Mouse (Mus musculus) layer of hippocampus, adult 11-12 months (tissue): ENCODE measurements around the gene Plet1.

Experiments
- DNase-seq: peaks from one replicate; pipeline ENCODE4 v3.0.0; 2022; ENCODE audit warnings: low spot score

The Plet1 gene

DNA sequence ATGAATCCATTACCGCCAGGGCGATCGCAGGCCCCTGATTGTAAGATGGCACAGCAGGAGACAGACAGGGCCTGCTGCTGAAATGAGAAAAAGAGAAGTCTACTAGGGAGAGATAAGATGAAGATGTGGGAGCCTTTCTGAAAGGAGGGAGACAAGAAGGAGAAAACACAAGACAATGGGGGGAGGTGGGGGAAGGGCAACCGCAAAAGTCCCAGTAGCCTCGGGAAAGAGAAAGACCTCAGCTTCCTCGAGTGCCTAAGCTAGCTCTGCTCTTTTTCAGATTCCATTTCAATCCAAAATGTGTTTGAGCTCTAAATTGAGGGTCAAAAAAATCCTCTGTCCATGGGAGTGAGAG, 1.8 kb downstream of the Plet1 start:
- no peak for DNase-seq

DNA sequence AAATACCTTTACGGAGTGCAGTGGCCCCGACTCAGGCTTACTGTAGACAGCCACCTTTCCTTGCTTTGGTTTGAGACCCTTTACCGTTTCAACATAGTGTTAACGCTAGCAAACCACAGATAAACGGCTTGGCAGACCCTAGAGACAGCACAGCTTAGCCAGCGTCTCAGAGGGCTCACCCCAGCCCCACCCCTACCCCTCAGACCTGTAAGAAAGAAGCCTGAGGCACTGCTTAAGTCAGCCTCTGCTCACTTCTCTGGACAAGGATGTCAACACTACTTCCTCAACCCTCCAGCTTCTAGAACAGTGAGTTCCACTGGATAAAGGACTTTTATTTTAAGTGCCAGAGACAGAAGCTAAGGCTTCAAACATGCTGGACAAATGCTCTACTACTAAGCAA, 2.2 kb downstream of the Plet1 start:
- no peak for DNase-seq

DNA sequence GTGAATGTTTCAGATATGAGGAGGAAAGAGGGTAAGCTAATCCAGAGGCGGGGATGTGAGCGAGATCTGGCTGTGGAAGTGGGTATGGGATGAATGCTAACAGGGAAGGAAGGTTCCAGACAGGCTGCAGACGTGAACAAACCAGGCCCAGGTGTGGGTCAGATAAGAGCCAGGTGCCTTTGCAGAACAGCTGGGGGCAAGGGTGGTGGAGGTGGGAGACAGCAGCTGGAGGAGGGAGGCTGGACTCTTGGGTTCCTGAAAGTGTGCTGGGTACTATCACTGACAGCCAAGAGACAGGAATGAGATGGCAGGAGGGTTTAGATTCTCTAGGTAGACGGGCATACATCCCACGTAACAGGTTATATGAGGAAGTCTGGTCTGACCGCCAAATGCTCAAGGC, 2.8 kb downstream of the Plet1 start:
- DNase-seq: no peak

DNA sequence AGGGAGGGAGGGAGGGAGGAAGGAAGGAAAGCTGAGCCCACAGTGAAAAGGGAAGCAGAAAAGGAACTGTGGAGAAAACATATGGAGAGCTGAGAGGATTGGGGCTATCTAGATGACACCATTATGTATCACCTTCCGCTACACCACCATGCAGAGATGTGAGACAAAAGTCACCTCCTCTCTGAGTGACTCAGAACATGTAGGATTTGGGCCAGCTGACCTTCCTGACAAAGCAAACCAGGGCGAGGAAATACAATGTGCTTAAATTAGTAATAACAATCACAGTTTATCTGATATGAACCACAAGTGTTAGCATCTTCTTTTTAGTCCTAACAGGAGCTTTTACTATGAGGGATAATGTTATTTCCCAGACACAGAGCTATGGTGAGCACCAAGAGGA, 3.2 kb downstream of the Plet1 start:
- DNase-seq: no peak

DNA sequence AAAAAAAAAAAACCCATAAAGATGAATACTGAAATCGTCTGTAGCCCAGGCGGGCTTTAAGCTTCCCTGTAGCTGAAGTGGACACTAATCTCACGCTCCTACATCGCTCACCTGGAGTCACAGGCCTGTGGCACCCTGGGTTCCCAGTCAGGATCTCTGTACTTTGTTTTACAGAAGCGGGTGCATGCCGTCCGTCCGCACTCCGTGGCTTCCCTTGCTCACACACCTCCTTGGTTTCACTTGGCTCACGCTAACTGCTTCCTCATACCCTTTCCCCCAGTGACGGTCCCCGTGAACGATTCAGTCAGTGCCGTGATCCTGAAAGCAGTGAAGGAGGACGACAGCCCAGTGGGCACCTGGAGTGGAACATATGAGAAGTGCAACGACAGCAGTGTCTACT, 4.5 kb downstream of the Plet1 start:
- DNase-seq: no peak

DNA sequence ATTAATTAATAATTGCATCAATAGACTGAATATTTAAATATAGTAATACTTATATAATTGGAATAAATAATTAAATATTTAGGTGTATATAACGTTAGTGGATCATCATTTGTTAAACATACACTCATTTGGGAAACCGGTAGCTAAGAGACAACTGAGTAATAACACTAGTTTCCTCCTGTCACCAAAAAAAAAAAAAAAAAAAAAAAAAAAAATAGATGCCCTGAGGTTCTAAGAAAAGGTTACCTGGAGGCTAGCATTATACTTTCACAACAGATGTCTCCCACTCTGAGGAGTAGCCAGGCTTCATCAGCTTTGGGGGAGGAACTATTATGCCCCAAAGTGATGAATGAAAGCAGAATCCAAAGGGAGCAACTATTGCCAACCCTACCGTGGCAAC, 5.5 kb downstream of the Plet1 start:
- no peak for DNase-seq

DNA sequence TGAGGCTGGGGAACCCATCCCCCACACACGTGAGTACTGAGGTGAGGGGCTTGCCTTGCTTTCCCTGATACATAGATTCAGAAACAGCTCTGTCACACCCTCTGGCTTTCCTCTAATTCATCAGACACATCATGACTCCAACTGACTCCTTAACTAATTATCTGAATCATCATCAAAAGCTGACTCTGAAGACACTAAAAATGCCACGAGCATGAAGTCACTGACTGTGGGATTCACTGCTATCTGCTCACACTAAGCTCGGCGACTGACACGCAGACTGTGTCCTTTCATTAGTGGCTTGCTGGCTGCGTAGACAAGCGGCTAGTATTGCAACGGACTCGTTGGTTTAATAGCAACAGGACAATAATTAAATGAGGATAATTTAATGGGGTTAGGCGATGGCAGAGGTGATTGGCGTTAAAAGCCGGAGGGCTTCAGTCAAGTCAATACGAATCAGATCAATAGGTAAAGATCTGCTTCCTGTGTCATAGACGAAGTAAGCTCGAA, 6.2 kb downstream of the Plet1 start:
- no peak for DNase-seq

DNA sequence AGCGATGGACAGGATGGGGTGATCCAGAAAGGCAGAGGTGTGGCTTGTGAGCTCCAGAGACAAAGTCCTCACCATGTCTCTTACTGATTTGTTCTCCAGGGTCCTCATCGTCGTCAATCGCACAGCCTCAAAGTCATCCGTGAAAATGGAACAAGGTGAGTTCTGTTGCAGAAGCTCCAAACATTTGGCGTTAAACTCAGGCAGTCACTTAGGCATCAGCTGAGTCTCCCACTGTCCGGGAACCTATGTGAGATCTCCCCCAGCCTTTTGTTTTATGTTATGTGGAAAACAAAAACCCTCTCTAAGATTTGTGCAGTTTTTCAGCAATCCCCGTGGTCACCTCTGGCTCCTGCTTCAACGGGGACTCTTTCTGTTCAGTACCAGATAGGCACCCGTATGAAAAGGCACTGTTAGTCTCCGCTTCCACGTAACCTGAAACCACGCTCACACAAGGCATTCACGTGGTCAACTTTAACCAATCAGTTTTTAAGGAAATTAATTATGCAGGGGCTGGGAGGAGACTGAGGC, 6.7 kb downstream of the Plet1 start:
- DNase-seq: no peak

DNA sequence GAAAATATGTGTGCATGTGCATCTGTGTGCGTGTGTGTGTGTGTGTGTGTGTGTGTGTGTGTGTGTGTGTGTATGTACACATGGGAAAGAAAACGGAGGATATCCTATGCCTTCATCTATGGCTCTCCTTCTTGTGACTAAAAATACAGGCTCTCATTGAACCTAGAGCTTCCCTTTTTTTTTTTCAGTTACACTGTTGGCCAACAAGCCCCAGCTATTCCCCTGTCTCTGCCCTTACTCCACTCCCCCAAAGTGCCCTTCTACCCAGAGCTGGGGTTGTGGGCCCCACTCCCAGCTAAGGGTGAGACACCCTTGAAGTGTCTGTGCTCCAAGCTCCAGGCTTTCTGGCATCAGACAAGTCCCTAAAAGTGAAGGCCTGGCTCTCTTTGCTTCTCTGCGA, 8.6 kb downstream of the Plet1 start:
- DNase-seq: no peak

DNA sequence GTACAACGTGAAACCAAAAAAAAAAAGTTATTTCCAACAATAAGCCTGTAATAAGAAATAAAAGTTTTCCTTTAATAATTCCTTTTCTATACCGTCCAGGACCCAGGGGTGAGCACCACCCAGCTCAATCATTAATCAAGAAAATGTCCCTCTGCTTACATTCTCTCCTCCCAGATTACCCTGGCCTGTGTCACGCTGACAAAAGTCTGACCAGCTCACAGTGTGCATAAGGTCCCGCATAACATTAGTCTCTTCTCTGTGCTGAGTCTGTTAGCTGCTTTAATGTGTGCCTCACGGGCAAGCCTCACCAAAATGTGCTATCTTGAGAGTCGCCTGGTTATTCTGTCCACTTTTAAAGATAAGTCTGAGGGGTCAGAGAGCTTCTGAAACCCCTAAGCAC, 11.1 kb downstream of the Plet1 start:
- no peak for DNase-seq

DNA sequence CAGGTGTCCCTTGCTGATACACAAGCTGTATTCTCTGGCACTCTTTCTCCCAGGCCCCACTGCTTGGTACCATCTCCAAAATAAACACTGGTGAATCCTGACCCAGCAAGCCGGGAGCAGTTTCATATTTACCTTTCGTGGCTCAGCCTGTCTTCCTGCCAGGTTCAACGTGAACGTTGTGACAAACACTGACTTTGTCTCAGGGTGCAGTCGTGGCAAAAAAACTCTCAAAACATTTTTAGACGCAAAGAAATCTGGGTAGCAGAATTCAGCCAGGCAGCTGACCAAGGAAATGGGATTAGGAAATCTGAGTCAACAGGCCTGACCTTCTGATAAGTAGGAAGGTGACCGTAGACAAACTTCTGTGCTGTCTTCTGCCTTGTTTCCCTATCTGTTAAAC, 13.2 kb downstream of the Plet1 start:
- no peak for DNase-seq

DNA sequence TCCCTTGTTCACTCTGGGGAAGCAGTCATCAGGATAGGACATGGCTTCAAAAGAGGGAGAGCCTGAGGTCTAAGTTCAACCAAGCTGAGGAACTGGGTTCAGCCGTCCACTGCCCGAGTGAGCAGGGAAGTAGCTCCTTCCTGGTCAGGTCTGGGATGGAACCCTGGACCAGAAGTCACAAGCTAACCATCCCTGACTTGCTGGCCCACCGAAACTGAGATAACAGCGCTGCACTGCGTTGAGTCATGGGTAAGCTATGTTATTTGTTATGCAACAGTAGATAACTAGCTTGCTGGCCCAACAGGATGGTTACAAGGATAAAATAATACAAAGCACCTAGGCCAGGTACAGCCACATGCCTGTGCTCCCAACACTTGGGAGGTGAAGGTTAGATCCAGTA, 21.1 kb downstream of the Plet1 start:
- no peak for DNase-seq

DNA sequence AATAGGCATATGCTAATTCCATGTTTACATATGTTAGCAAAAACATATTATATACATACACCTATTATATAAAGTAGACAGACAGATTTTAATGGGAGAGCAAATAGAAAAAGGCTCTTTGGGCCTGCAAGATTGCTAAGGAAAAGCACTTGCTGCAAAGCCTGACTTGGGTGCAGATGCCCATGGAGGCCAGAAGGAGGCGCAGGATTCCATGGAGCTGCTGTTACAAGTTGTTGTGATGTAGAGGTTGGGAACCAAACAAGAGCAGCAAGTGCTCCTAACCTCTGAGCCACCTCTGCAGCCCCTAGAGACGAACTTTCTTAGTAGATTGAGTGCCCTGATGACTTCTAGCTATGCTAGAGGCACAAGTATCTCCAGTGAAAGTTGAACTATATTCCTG, 24.5 kb downstream of the Plet1 start:
- DNase-seq: no peak

DNA sequence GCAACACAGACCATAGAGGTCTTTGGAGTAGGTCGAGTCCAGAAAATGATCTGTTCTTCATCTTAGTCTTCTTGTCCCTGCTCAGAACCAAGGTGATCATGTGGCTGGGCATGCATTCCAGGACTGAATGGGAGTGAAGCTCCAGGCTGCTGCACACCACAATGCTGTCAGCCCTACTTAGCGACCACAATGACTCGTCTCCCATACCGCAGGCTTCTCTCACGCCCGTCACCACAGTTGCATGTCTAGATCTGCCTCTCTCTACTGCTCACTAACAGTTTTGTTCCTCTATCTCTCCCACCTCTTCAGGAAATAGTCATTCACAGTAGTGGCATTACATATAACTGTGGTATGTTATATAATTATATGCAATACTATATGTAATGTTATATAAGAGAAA, 26.4 kb downstream of the Plet1 start:
- DNase-seq: no peak

DNA sequence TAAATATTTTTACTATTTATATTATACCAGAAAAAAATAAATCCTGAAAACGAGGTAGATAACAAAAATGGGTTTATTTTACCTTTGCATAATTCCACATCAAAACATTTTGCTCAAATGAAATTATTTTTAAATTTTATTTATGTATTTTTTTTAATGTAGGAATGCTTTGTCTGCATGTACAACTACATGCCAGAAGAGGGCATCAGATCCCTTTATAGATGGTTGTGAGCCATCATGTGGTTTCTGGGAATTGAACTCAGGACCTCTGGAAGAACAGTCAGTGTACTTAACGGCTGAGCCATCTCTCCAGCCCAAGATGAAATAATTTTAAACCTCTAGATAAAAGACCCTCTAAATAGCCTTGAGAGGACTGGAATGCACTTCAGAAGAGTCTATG, 27.2 kb downstream of the Plet1 start:
- no peak for DNase-seq

DNA sequence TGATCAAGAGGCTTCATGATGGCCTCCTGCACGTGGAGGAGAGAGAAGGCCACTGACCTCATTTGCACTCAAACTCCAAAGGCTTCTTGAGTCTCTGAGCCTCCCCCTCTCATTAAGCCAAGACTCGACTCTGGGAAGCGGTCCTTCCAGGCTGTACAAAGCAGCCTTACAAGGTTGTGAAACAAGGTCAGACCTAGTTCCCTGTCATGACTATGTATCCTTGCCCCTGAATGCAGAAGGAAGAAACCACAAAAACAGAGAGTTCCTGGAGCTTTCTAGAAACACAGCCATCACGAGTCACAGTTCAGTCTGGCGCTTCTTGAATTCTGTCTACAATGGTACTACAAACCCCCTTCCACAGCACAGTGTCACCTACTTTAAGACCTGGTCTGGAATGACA, 28.2 kb downstream of the Plet1 start:
- no peak for DNase-seq

DNA sequence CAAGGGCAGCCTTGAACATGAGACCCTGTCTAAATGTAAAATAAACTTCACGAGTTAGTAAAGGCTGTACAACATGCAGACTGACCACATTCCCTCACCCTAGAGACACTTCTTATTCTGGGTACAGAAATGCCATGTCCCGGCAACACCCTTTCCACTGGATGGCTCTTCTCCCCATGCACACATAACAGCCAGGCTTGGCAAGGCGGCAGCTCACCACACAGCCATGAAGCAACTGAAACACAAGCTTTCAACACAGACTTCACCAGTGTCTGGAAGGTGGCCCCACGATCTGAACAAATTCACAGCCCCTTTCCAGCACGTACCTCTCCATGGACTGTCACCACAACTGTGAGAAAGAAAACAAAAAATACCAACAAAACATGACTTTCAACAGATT, 30.6 kb downstream of the Plet1 start:
- no peak for DNase-seq

DNA sequence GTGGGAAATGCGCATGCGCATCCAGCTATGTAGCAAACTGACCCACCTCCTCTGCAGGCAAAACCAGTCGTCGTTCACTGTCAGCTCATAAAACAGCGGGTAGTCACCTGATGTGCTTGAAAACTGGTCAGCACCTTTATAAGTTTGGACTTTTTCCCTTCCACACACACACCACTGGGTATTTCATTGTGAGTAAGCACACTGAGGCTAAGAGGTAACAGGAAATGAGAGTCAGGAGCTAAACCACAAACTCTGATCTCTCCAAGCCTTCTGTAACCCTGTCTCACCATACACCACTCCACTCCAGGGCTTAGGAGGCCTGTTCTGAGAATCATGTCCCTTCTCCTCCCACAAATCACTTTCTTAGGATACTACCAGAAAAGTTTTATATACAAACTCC, 31.3 kb downstream of the Plet1 start:
- no peak for DNase-seq

DNA sequence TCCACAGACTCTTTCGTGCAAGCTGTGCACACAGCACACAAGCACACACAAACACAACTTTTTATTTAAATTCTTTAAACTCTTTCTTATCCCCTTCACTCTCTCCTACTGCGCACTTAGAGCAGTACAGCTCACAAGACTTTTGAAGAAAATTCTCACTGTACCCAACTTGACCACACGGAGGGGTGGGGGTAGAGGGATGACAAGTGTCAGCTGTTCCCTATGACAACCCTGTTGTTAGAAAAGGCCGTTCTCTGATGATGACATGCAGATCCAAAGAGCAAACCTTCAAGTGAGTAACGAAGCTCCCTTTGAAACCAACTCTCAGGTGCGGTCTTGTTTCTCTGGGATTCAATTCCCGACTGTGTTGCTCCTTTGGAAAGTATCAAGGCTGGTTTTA, 33.5 kb downstream of the Plet1 start:
- DNase-seq: no peak

DNA sequence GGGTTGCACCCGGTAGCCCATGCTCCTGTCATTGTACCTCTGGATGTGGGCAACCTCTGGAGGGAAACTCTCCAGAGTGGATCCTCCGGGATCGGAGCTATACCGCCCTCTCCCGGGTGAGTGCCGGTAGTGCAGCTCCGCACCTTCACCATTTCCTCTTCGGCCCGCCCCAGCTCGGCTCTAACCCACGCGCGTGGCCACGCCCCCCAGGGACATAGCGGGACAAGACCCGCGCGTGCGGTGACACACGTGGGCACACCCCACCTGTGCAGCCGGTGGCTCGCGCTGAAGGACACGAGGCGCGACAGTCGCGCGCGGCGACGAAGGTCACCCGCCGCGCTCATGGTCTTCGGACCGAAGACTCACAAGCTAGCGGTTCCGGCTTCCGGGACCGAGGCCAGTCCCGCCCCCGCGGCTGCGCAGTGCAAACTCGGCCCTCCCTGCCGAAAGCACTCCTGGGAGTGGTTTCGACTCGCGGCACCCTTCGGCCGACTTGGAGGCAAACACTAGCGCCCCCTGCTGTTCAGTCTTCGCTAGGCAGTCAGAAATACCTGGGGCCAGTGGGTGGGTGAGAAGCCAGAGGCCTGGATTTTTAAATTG, 34.1 kb downstream of the Plet1 start, which contains the start of gene Pts:
Gene Pts (minus strand): TSS at position 432 of the 600 bp plus-strand sequence.
- DNase-seq: peak; percentile 97

DNA sequence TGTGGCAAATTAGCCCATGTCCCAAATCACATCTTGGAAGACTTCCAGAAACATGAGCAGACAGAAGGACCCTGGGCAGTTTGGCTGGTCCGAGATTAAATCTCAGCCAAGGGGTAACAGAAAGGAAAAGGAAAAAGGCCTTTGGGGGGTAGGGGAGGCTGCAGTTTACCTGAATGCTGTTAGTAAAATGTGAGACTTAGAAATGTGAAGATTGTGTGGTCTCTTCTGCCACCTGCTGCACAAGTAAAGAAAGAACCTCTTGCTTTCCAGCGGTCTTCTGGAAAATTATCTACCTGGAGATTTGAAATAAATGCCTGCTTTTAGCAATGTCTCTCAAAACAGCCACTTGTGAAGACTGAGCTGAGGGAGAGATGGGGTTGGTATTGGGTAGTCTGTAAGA, 36.6 kb downstream of the Plet1 start:
- DNase-seq: no peak

DNA sequence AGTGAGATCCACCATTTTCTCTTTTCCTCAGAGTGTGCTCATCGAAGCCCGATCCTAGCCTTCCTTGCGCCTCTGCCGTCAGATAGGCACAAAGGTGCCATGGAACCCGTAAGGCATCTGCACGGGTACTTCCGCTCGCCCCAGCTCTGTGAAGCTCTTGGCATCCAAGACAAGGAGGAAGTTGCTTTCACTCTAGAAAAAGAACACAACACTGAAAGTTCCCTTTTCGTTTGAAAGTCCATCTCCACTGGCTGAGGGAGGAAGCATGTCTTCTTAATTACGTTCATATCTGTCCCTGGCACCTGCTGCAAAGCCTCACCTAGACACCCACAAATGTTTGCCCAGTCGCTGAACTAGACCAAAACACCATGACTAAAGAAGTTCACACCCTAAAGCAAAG, 39.0 kb downstream of the Plet1 start:
- no peak for DNase-seq

DNA sequence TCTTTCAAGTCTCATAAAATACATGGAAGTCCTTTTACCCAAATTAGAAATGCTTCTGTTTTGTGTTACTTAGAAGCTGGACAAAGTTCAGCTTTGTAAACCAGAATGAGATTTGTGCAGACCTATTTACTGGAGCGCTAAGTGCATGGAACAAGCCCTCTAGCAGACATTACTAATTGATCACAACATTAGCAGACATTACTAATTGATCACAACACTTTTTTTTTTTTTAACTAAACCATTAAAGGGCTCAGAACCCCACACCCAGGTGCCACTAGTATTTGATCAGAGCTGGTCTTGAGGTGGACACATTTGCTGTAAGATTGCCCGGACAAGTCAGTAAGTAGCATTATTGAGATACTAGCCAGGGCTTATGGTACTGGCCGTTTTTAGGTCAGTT, 39.5 kb downstream of the Plet1 start:
- no peak for DNase-seq

DNA sequence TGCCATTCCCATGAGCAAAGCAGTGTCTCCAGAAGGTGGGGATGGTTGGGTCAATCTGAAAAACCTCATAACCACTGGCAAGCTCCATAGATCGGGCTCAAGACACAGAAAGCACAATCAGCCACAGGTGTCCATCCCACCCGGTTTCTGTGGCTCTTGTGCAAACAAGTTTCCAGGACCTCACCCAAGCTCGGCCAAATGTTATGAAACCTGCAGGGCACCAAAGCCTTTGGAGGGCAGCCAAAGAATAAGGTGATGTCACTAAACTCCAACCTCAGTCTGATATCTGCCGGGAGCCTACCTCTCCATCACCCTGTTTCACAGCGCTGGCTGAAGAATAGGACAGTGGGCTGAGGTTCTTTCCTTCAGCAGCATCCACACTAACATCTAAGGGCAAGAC, 41.6 kb downstream of the Plet1 start:
- DNase-seq: no peak
